Mouse (Mus musculus) ES-E14 (cell line): Measurements from ENCODE around the gene Mga. TPM values are rescaled to one million over a fixed set of nuclear protein-coding genes. Genes with fewer than 3 reads are reported as not detected.
A peak's percentile ranks its signal among the peaks of the same experiment; 100 is the strongest.

ENCODE experiments used
- DNase-seq: peaks from one replicate; pipeline ENCODE4 v3.0.0-alpha.2; 2013; ENCODE audit warnings: low read depth, low spot score
- H3K27ac ChIP-seq: 2 replicates; pipeline ENCODE4 v1.5.1; 2012; ENCODE audit warnings: low read depth, mild to moderate bottlenecking, low read length, moderate library complexity, mixed read lengths; ENCODE audit not compliant: poor library complexity, insufficient read depth, severe bottlenecking
- H3K36me3 ChIP-seq: 2 replicates; pipeline ENCODE4 v1.6.1; 2012; ENCODE audit warnings: mild to moderate bottlenecking, low read length, moderate library complexity, mixed read lengths; ENCODE audit not compliant: control insufficient read depth, poor library complexity, insufficient read depth, severe bottlenecking
- H3K4me1 ChIP-seq, 2 experiments: fragments of 150-350 bp in 1 of 2; sonication (generic) in 1 of 2; 2 replicates each; pipeline ENCODE4 v1.6.1; 2012; ENCODE audit warnings: low read length in 2 of 2, mild to moderate bottlenecking in 1 of 2, mixed read lengths in 1 of 2; ENCODE audit not compliant: control insufficient read depth in 2 of 2, insufficient read depth in 2 of 2, poor library complexity in 1 of 2
- H3K4me3 ChIP-seq, 2 experiments: fragments of 150-350 bp in 1 of 2; sonication (generic) in 1 of 2; 2 replicates each; pipeline ENCODE4 v1.5.1; 2012; ENCODE audit warnings: low read length in 2 of 2, low read depth in 1 of 2, mild to moderate bottlenecking in 1 of 2, mixed read lengths in 1 of 2; ENCODE audit not compliant: insufficient read depth in 1 of 2, poor library complexity in 1 of 2, severe bottlenecking in 1 of 2
- H3K9ac ChIP-seq: 2 replicates; pipeline ENCODE4 v1.6.1; 2012; ENCODE audit warnings: low read depth, mild to moderate bottlenecking, low read length, mixed read lengths; ENCODE audit not compliant: poor library complexity, insufficient read depth, severe bottlenecking
- H3K9me3 ChIP-seq: fragments of 150-350 bp; sonication (generic); 2 replicates; pipeline ENCODE4 v1.6.1; 2012; ENCODE audit warnings: low read depth, mild to moderate bottlenecking, low read length; ENCODE audit not compliant: control insufficient read depth, insufficient read depth
- CHD2 ChIP-seq: IDR thresholded peaks from 2 replicates; pipeline ENCODE4 v1.6.1; 2014; ENCODE audit warnings: mild to moderate bottlenecking, low read depth, low read length, inconsistent platforms
- HCFC1 ChIP-seq: IDR thresholded peaks from 2 replicates; pipeline ENCODE4 v1.6.1; 2012; ENCODE audit warnings: low read length, inconsistent platforms, borderline replicate concordance; ENCODE audit not compliant: insufficient read depth
- MAFK ChIP-seq: IDR thresholded peaks from 2 replicates; pipeline ENCODE4 v1.6.1; 2014; ENCODE audit warnings: mild to moderate bottlenecking, low read depth, low read length, inconsistent platforms; ENCODE audit not compliant: insufficient read depth
- ZC3H11A ChIP-seq: IDR thresholded peaks from 2 replicates; pipeline ENCODE4 v1.6.1; 2012; ENCODE audit warnings: low read depth, mild to moderate bottlenecking, inconsistent platforms, low read length, borderline replicate concordance
- ZNF384 ChIP-seq: IDR thresholded peaks from 2 replicates; pipeline ENCODE4 v1.6.1; 2012; ENCODE audit warnings: low read depth, low read length, inconsistent platforms
- in situ Hi-C, 2 experiments: fragments of 600-800 bp; cut with MboI; formaldehyde crosslinking; loops; one replicate each; pipeline ENCODE4 v1.15.1; 2025; ENCODE audit warnings: low sequenced_read_pairs in 2 of 2, inconsistent platforms in 1 of 2; ENCODE audit not compliant: unreplicated experiment in 2 of 2
- total RNA-seq: library from RNA; depleted of rRNA; stranded (reverse); fragments of 300-350 nt; gene quantifications from 2 replicates; pipeline ENCODE4 v1.2.3, GENCODE M21; 2012

Mga gene
- total RNA-seq, 1 experiment = 142 TPM

DNA sequence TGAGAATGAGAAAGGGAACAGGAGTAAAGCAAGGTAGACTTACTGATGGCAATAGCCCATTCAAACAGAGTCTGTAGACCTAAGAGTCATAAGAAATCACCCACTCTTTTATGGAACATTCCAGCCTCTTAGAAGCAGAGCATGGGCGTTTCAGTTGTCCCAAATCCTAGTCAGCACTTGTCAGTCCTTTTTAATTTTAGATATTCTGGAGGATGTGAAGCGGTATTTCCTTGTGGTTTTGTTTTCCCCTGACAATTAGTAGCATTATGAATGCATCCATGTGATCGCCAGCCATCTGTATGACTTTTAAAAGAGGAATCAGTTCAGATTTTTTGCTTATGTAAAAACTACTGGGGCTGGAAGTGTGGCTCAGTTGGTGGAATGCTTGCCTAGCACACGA, 32.5 kb upstream of the Mga start:
- Histone ChIP-seq H3K4me1 (0 out of 4 replicates have a peak, but pooled peaks cover 2% of the 10 kb centered on the region in 2 experiments), H3K4me3 (no peak overlapping the region), H3K36me3 (no peaks in the 10 kb centered on the region), H3K9ac (no peak overlapping the region), H3K9me3 (no peaks in the 10 kb centered on the region), H3K27ac (no peak overlapping the region)
- in situ Hi-C loops = no loop called here
- TF ChIP-seq CHD2 = no peak
- TF ChIP-seq ZNF384 = no peak
- TF ChIP-seq ZC3H11A = no peak
- TF ChIP-seq HCFC1 = no peak
- no peak for TF ChIP-seq MAFK
- no peak for DNase-seq

- H3K27ac ChIP-seq = peak overlapping the region; percentile 86
- DNase-seq = peak; percentile 50
- in situ Hi-C loops = no loop called here
- H3K4me1 ChIP-seq = 0 out of 4 replicates have a peak, but pooled peaks cover 0 to 4% of the 10 kb centered on the region in 2 experiments
- H3K4me3 ChIP-seq = peak overlapping the region; percentile 59 to 72
- TF ChIP-seq CHD2 (no peak), MAFK (no peak), HCFC1 (no peak), ZNF384 (no peak), ZC3H11A (no peak)
- peak overlapping the region; percentile 89 for H3K9ac ChIP-seq
- H3K9me3 ChIP-seq = no peaks in the 10 kb centered on the region
- H3K36me3 ChIP-seq = peaks cover 2% of the 10 kb centered on the region; the same call in 1 of the 2 replicates
These were observed 24.5 kb upstream of the Mga start for GRCm38 (mm10) chr2:119872371-119873104.

DNA sequence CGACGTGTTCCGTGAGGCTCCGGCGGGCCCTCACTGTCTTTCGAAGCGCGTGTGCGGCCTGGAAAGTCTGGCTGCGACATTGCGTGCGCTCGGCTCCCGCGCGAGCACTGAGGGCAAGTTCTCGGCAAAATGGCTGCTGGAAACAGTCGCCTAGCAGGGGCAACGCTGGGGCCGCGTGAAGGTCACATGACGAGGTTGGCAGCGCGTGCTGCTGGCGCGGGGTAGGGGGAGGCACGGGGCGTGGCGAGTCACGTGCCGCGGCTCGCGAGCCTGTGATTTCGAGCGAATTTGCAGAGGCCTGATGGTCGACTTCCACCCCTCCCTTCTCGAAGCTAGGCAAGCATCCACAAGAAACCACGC, 23.9 kb upstream of the Mga start:
- H3K27ac ChIP-seq = peak overlapping the region; percentile 86
- 0 out of 4 replicates have a peak, but pooled peaks cover 0 to 4% of the 10 kb centered on the region in 2 experiments for H3K4me1 ChIP-seq
- H3K9ac ChIP-seq = peak overlapping the region; percentile 89
- H3K36me3 ChIP-seq = peaks cover 2% of the 10 kb centered on the region; the same call in 1 of the 2 replicates
- in situ Hi-C loops = no loop called here
- peak overlapping the region; percentile 59 to 72 for H3K4me3 ChIP-seq
- TF ChIP-seq CHD2 (peak; percentile 59; the same call in 1 of the 2 replicates), MAFK (no peak)
- DNase-seq = peak; percentile 66
- no peaks in the 10 kb centered on the region for H3K9me3 ChIP-seq

DNA sequence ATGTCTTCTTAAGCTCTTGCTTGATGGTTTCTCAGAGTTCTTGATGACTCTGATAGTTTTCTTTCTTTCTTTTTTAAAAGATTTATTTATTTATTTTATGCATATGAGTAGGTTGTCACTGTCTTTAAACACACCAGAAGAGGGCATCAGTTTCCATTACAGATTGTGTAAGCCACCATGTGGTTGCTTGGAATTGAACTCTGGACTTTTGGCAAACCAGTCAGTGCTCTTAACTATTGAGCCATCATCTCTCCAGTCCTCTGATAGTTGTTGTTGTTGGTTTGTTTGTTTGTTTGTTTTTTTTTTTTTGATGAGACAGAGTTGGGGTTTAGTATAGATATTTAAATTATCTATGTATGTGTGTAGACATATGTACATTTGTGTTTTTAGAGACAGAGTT, 21.0 kb upstream of the Mga start:
- no peak overlapping the region for H3K27ac ChIP-seq
- no peak overlapping the region for H3K9ac ChIP-seq
- no peak for DNase-seq
- in situ Hi-C loops = no loop called here
- H3K4me3 ChIP-seq = no peak overlapping the region
- 0 out of 4 replicates have a peak, but pooled peaks cover 0 to 4% of the 10 kb centered on the region in 2 experiments for H3K4me1 ChIP-seq
- H3K36me3 ChIP-seq = peaks cover 2% of the 10 kb centered on the region; the same call in 1 of the 2 replicates
- no peaks in the 10 kb centered on the region for H3K9me3 ChIP-seq
- TF ChIP-seq MAFK (no peak), CHD2 (no peak), ZNF384 (no peak), ZC3H11A (no peak), HCFC1 (no peak)
